Mouse (Mus musculus) ovary, adult 18-20 months (tissue): ENCODE data around the gene Gdf9.
A peak's percentile ranks its signal among the peaks of the same experiment; 100 is the strongest.

Source experiments
- DNase-seq: peaks from one replicate; pipeline ENCODE4 v3.0.0; 2022; ENCODE audit warnings: low spot score, mixed read lengths

Gdf9 gene

GRCm38 (mm10) chr11:53445562-53445961, 14.7 kb downstream of the Gdf9 start:
- DNase-seq, result no peak

GRCm38 (mm10) chr11:53446183-53446582, 15.4 kb downstream of the Gdf9 start:
- no peak for DNase-seq

GRCm38 (mm10) chr11:53447996-53448395, 17.2 kb downstream of the Gdf9 start:
- no peak for DNase-seq

DNA sequence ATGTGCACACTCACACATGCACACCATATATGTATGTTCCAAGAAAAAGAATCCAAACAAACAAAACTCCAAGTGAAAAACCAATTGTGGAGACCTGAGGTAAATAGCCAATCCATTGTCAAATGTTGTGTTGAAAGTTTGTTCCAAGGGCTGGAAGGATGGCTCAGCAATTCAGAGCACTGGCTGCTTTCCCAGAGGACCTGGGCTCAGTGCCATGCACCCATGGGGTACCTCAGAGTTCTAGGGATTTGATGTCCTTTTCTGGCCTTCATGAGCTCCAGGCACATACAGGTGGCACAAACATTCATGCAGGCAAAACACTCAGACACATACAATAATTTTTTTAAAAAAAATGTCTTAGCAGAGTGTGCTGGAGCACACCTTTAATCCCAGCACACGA, 17.7 kb downstream of the Gdf9 start:
- DNase-seq, result no peak

DNA sequence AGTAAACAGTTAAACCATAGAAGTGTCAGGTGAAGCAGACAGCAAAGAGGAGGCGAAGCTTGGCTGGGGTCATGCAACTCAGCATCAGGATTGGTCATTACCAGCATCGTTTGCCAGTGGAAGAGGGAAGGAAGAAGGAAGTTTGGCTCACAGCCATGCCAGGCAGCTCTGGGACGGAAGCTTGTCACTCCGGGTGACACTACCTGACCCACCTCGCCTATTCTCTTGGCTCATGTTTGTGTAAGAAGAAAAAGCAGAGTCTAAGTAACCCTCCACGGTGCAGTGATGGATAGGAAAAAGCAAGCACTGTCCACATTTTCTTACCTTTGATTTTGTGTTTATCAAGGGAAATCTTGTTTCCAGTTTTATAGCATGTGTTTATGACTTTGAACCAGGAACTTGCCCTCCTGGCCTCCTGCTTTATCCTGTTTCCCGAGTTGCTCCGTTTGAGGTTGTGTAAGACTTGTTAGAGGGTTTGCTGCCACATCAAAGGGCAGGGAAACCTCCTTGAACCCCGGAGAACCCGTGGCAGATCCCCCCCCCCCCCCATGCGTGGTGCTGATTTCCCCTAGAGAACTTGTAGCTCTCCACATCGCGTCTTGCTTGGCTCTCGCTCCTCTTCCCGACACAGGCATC, 19.4 kb downstream of the Gdf9 start:
- DNase-seq, result no peak

DNA sequence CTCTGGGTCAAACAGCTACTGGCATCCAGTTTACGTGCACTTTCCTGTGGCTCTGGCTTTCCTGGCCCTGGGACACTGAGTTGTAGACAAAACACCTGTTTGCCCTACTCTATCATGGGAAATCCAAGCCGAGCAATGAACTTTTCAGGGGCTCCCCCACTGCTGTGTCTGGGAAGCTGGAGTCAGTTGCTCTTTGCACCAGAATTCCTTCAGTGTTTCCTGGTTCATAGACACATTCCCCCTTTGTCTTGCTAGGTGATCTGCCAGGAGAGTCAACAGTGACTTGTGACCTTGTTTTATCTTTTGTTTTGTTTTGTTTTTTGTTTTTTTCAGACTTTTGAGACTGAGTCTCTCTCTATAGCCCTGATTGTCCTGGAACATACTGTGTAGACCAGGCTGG, 20.5 kb downstream of the Gdf9 start:
- DNase-seq, result no peak

- no peak for DNase-seq
Observed at GRCm38 (mm10) chr11:53452396-53452795, 21.6 kb downstream of the Gdf9 start.

- DNase-seq, result no peak
Observed at GRCm38 (mm10) chr11:53453031-53453430, 22.2 kb downstream of the Gdf9 start.

- DNase-seq, result peak; percentile 59
Observed at GRCm38 (mm10) chr11:53456474-53457371, 25.9 kb downstream of the Gdf9 start, which contains the start of the genes Gm10447 and Shroom1. TSS of gene Gm10447 (minus strand) at chr11:53457110. TSS of gene Shroom1 (plus strand) at chr11:53457205.

GRCm38 (mm10) chr11:53457372-53457954, 26.6 kb downstream of the Gdf9 start:
- DNase-seq, result no peak

GRCm38 (mm10) chr11:53458996-53459395, 28.2 kb downstream of the Gdf9 start:
- DNase-seq, result no peak

DNA sequence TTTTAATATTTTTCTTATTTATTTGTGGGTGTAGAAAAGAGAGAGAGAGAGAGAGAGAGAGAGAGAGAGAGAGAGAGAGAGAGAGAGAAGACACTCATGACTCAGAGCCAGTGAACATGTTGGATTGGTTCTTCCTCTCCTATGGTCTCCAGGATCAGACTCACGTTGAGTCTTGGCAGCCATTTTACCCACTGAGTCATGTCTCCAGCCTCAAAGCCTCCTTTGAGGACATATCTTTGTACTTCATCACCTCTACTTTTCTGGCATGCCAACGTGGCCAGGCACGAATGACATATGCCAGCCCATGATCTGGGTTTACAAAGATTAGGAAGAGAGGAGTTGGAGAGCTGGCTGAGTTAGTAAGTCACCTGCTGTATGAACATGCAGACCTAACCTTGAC, 29.4 kb downstream of the Gdf9 start:
- no peak for DNase-seq

DNA sequence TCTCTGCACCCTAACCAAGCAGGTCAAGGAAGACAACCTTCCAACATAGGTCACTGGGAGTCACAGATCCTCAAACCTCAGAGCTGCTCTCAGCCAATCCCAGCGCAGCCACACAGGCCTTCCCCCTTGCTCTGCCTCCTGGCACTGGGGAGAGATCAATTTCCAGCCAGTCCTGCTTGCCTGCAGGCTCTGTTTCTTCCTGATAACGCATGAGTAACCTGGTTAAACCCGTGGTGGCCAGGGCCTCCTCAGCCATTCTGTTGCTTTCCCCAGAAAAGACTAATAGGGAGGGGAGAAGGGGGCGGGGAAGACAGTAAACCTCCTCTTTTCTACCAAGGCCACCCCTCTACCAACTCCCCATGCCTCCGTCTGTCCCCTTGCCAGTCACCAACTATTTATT, 30.9 kb downstream of the Gdf9 start:
- DNase-seq, result no peak

DNA sequence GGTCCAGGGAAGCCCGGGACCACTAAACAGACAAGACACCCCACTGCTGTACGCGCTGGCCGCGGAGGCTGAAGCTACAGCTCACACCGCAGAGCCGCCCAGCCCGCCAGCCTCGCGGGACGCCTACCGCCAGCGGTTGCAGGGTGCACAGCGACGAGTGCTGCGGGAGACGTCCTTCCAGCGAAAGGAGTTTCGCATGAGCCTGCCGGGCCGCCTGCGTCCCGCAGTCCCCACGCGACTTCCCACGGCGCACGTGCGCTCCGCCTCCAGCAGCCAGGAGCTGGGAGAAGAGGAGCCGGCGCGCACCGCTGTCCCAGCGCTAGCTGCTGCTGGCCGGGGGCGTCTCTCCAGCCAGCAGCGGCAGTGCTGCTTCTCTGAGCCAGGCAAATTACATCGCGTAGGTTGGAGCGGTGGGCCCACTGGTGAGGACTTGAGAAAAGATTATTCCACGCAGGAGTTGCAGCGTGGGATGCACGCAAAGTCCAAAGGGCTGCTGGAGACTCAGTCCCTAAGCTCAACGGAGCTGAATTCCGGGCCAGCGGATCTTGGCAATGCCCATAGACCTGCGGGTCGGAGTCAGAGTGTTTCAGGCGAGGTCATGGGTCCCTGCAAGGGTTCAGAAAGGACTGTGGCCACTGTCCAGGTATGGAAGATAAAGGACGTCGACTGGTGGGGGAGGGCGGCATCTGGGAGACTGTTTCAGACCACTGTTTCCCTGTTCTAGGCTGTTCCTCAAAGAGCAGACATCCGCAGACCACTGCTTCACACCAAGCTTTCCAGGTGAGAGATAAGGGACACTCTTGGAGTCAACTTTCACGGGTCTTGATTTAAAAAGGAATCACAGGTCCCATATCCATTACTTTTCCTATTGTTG, 33.0 kb downstream of the Gdf9 start:
- DNase-seq, result no peak

DNA sequence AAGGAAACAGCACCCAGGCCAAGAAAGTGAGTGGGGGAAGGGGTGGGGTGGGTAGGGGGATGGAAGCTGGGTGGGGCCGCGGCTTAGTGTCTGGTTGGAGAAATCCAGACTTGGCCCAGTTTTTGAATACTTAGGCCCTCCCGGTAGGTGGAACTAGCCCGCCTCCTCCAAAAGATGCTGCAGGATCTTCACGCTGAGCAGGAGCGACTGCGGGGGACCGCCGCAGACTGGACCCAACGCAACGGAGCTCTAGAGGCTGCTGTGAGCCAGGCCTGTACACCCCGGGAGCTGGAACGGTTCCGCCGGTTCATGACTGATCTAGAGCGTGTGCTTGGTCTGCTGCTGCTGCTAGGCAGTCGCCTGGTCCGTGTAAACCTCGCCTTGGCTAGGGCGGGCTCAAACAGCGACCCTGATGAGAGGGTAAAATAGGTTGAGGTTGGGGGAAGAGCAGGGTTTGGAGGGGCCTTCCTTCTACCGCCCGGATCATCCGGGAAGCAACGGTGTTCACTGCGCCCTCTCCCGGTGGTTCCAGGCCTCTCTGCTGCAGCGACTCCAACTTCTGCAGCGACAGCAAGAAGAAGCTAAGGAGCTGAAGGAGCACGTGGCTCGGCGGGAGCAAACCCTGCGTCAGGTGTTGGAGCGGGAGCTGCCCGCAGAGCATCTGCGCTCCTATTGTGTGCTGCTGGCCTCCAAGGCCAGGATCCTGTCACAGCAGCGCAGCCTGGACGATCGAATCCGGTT, 35.6 kb downstream of the Gdf9 start:
- peak; percentile 54 for DNase-seq

DNA sequence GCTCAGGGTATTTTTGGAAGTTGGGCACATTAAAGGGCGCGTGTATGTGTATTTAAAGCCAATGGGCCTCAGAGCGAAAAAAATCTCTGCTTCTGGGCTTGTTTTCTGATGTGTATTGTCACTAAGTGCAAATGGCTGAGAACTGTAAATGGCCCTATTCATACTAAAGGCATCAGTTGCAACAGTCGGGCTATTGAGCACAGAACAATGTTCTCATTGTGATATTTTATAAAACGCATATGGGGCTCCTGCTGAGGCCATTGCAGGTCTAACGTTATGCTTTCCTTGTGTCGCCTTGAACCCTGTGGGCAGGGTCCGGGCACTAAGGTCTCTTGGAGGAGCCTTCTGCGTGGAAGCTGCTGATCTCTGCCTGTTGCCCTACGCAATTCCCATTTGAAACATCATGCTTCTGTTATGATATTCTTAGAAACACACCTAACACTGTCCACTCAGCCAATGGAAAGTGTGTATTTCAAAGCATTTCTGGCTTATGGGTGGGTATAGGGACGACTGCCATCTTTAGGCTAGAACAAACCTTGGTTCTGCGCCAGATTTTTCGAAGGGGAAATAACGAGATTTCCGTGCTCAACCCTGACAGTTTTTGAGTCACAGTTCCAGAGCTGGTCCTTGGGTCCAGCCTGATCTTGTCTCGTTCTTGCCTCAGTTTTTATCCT, 38.6 kb downstream of the Gdf9 start:
- no peak for DNase-seq

DNA sequence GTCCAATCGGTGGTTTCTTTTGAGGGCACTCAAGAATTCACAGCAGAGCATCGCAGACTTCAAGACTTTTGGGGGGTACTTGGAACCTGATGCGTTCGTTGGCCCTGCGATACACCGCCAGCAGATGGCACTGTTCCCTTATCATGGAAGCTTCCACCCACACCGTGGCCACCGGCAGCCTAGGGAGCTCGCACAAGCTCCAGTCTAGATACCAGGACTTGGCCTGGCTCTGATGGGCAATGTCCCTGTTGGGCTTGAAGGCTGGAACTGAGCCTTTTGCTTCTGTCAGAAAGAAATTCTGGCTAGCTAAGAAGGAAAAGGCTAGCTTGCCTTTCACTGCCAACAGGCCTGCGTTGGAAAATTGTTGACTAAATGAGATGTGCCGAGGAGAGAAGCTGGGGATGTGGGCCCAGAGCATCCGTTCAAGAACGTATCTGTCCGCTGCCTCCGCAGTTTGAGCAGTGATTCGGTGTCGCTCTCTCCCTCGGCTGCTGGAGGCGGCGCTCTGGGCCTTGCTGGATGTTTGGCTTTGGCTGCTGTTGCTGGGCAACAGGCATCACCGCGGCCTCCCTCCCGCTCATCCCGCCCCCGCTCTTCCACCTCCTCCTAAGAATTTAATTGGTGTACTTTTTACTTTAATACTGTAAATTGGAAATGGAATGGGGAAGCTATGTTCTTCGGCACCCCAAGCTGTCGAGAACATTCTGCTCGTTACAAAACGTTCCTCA, 39.3 kb downstream of the Gdf9 start, which contains the start of gene Gm9837:
Gm9837 (minus strand) TSS at position 512 of the 728 bp plus-strand sequence.
- peak; percentile 72 for DNase-seq

GRCm38 (mm10) chr11:53472709-53473108, 41.9 kb downstream of the Gdf9 start:
- DNase-seq, result no peak

DNA sequence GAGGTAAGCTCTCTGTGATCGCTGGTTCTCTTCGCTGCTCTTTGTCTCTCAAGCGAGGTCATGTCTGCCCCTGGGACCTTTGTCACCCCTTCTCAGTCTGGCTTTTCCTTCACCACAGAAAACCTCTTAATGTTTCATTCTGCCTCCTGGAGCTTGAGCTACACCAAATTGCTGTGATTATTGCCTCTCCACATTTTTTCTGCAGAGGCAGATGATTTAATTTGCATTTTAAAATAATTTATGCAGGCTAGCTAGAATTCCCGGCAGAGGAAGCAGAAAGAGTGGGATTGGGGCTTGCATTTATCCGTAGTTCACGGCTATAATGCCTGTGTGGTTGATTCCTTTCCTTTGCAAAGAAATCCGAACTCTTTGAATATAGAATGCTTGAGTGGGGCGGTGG, 44.8 kb downstream of the Gdf9 start:
- DNase-seq, result no peak

DNA sequence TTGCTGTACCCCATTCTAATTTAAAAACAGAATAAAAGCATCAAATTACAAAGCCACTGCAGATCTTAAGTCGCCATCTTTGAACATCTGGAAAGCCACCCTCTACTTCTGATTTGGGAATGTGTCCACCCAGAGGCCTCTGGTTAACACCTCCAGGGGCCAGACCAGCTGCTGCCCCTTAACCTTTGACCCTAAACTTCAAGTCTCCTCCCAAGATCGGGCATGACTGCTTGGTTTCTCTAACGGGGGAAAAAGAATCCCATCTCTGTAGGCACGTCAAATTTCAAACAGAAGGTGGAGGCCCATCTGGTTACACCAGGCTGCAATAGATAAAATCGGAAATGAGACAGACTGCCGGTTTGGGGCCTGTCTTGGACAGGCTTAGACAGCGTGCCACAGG, 47.0 kb downstream of the Gdf9 start:
- DNase-seq, result no peak
